Mouse (Mus musculus) liver, embryonic 11.5 days (tissue): ENCODE results near the gene Gja5. TPM values are rescaled to one million over a fixed set of nuclear protein-coding genes. Genes with fewer than 3 reads are reported as not detected.
"Not testable (repeated sequence)": the region's sequence is repeated elsewhere in the genome, so short reads cannot be mapped to it uniquely, and the experiment has no call there.

Source experiments
- ATAC-seq: fragments of 200-750 bp; cut with Nextera tagmentation; replicated peaks from 2 replicates; pipeline ENCODE4 v1.8.0; 2017; ENCODE audit warnings: moderate number of reproducible peaks, mild to moderate bottlenecking, moderate TSS enrichment, moderate library complexity; ENCODE audit not compliant: low FRiP score
- DNase-seq: peaks from one replicate; pipeline ENCODE4 v3.0.0-alpha.2; 2017; ENCODE audit warnings: low spot score
- H3K27ac ChIP-seq: fragments of 300-500 bp; sonication (generic); 2 replicates; pipeline ENCODE4 v1.5.1; 2014; ENCODE audit warnings: mild to moderate bottlenecking, low read depth, low read length, control low read depth
- H3K27me3 ChIP-seq: fragments of 300-500 bp; sonication (generic); replicated peaks from 2 replicates; pipeline ENCODE4 v1.6.1; 2014; ENCODE audit warnings: low read length, mixed read lengths; ENCODE audit not compliant: control insufficient read depth, insufficient read depth
- H3K36me3 ChIP-seq: fragments of 300-500 bp; sonication (generic); 2 replicates; pipeline ENCODE4 v1.6.1; 2014; ENCODE audit warnings: mild to moderate bottlenecking, low read length, moderate library complexity, mixed read lengths; ENCODE audit not compliant: control insufficient read depth, insufficient read depth
- H3K4me1 ChIP-seq: fragments of 300-500 bp; sonication (generic); replicated peaks from 2 replicates; pipeline ENCODE4 v1.6.1; 2014; ENCODE audit warnings: low read length, mixed read lengths; ENCODE audit not compliant: control insufficient read depth, insufficient read depth
- H3K4me2 ChIP-seq: fragments of 300-500 bp; sonication (generic); 2 replicates; pipeline ENCODE4 v1.6.1; 2014; ENCODE audit warnings: mild to moderate bottlenecking, control low read depth, moderate library complexity
- H3K4me3 ChIP-seq: fragments of 300-500 bp; sonication (generic); 2 replicates; pipeline ENCODE4 v1.5.1; 2014; ENCODE audit warnings: low read depth, low read length, control low read depth
- H3K9ac ChIP-seq: fragments of 300-500 bp; sonication (generic); 2 replicates; pipeline ENCODE4 v1.6.1; 2014; ENCODE audit warnings: low read depth, low read length, control low read depth
- H3K9me3 ChIP-seq: fragments of 300-500 bp; sonication (generic); 2 replicates; pipeline ENCODE4 v1.6.1; 2016; ENCODE audit warnings: low read length, inconsistent platforms, mixed read lengths; ENCODE audit not compliant: control insufficient read depth
- WGBS: fragments of 180-500 bp; shearing (Covaris S2); extraction: QIAGEN DNeasy Blood & Tissue Kit; methylation state at CpG from one replicate; pipeline ENCODE4 v1.1.7; 2014; 5-methylcytosine and 5-hydroxymethylcytosine counted together
- polyA plus RNA-seq: library from polyadenylated mRNA; unstranded; fragments of >200 nt; fragmentation: Nextera tagmentation; extraction: Ambion mirVana; gene quantifications from 2 replicates; pipeline ENCODE4 v1.2.1, GENCODE M21; 2014

The Gja5 gene
- polyA plus RNA-seq, 1 experiment from 2014 or later, result 1.8 TPM

- no peaks in the 10 kb centered on the region for H3K27me3 ChIP-seq
- no peak overlapping the region for H3K27ac ChIP-seq
- ATAC-seq (no peak), DNase-seq (no peak)
- no peaks in the 10 kb centered on the region for H3K9me3 ChIP-seq
- WGBS, result 34% methylated on average over 4 of the region's 4 CpGs
- H3K9ac ChIP-seq, result no peak overlapping the region
- no peaks in the 10 kb centered on the region for H3K36me3 ChIP-seq
- H3K4me2 ChIP-seq, result no peak overlapping the region
- H3K4me3 ChIP-seq, result no peak overlapping the region
- H3K4me1 ChIP-seq, result no peaks in the 10 kb centered on the region
These were observed 173.9 kb downstream of the Gja5 start for GRCm38 (mm10) chr3:97078436-97078835.

GRCm38 (mm10) chr3:97082156-97082555 is 177.7 kb downstream of the Gja5 start:
- ATAC-seq (no peak), DNase-seq (no peak)
- H3K4me3 ChIP-seq, result no peak overlapping the region
- H3K9ac ChIP-seq, result no peak overlapping the region
- H3K9me3 ChIP-seq, result 0 out of 2 replicates have a peak, but pooled peaks cover 3% of the 10 kb centered on the region
- WGBS, result 83% methylated on average over 5 of the region's 5 CpGs
- H3K27ac ChIP-seq, result no peak overlapping the region
- H3K36me3 ChIP-seq, result no peaks in the 10 kb centered on the region
- no peaks in the 10 kb centered on the region for H3K4me1 ChIP-seq
- no peaks in the 10 kb centered on the region for H3K27me3 ChIP-seq
- H3K4me2 ChIP-seq, result no peak overlapping the region

- Histone ChIP-seq H3K4me1 (no peaks in the 10 kb centered on the region), H3K27ac (no peak overlapping the region), H3K27me3 (no peaks in the 10 kb centered on the region), H3K4me3 (no peak overlapping the region), H3K9ac (no peak overlapping the region), H3K4me2 (no peak overlapping the region), H3K36me3 (no peaks in the 10 kb centered on the region), H3K9me3 (0 out of 2 replicates have a peak, but pooled peaks cover 3% of the 10 kb centered on the region)
- WGBS, result 71% methylated on average over 4 of the region's 4 CpGs
- DNase-seq (no peak), ATAC-seq (no peak)
These were observed 182.8 kb downstream of the Gja5 start for GRCm38 (mm10) chr3:97087326-97087725.

- not testable (repeated sequence) for H3K4me2 ChIP-seq, H3K4me3 ChIP-seq, H3K27ac ChIP-seq, H3K4me1 ChIP-seq, H3K27me3 ChIP-seq, H3K9me3 ChIP-seq, DNase-seq, H3K9ac ChIP-seq, ATAC-seq, H3K36me3 ChIP-seq
- WGBS, result 82% methylated on average over 4 of the region's 4 CpGs
These were observed 183.8 kb downstream of the Gja5 start for GRCm38 (mm10) chr3:97088291-97088690.

- not testable (repeated sequence) for H3K9me3 ChIP-seq, H3K27me3 ChIP-seq, DNase-seq, H3K4me3 ChIP-seq, H3K36me3 ChIP-seq, ATAC-seq, H3K4me2 ChIP-seq, H3K9ac ChIP-seq, H3K27ac ChIP-seq, H3K4me1 ChIP-seq
- 82% methylated on average over 7 of the region's 7 CpGs for WGBS
These were observed 187.5 kb downstream of the Gja5 start for GRCm38 (mm10) chr3:97091971-97092370.

- H3K9me3 ChIP-seq, H3K36me3 ChIP-seq, H3K27ac ChIP-seq, DNase-seq, H3K4me1 ChIP-seq, ATAC-seq, H3K4me3 ChIP-seq, H3K27me3 ChIP-seq, H3K4me2 ChIP-seq, H3K9ac ChIP-seq: not testable (repeated sequence)
- WGBS, result 74% methylated on average over 4 of the region's 4 CpGs
These were observed 192.2 kb downstream of the Gja5 start for GRCm38 (mm10) chr3:97096664-97097063.

- no peaks in the 10 kb centered on the region for H3K4me1 ChIP-seq
- H3K27ac ChIP-seq, result no peak overlapping the region
- ATAC-seq (no peak), DNase-seq (no peak)
- H3K9ac ChIP-seq, result no peak overlapping the region
- no peak overlapping the region for H3K4me3 ChIP-seq
- no peaks in the 10 kb centered on the region for H3K27me3 ChIP-seq
- no peaks in the 10 kb centered on the region for H3K9me3 ChIP-seq
- WGBS, result 77% methylated on average over 10 of the region's 10 CpGs
- no peaks in the 10 kb centered on the region for H3K36me3 ChIP-seq
- no peak overlapping the region for H3K4me2 ChIP-seq
These were observed 196.5 kb downstream of the Gja5 start for GRCm38 (mm10) chr3:97100784-97101641.

GRCm38 (mm10) chr3:97103946-97104345 is 199.5 kb downstream of the Gja5 start:
- not testable (repeated sequence) for H3K4me2 ChIP-seq, H3K4me1 ChIP-seq, H3K27me3 ChIP-seq, H3K9me3 ChIP-seq, H3K27ac ChIP-seq, H3K9ac ChIP-seq, ATAC-seq, H3K36me3 ChIP-seq, DNase-seq, H3K4me3 ChIP-seq
- whole genome bisulfite sequencing, result 69% methylated on average over 3 of the region's 5 CpGs
